Mouse (Mus musculus): ENCODE data around the gene Pebp1. TPM values are rescaled to one million over a fixed set of nuclear protein-coding genes. Genes with fewer than 3 reads are reported as not detected.
"Not testable (repeated sequence)": the region's sequence is repeated elsewhere in the genome, so short reads cannot be mapped to it uniquely, and the experiment has no call there.

Pebp1 gene
- 100 to 1,000 TPM; 698 to 787 TPM for total RNA-seq (2021)

DNA sequence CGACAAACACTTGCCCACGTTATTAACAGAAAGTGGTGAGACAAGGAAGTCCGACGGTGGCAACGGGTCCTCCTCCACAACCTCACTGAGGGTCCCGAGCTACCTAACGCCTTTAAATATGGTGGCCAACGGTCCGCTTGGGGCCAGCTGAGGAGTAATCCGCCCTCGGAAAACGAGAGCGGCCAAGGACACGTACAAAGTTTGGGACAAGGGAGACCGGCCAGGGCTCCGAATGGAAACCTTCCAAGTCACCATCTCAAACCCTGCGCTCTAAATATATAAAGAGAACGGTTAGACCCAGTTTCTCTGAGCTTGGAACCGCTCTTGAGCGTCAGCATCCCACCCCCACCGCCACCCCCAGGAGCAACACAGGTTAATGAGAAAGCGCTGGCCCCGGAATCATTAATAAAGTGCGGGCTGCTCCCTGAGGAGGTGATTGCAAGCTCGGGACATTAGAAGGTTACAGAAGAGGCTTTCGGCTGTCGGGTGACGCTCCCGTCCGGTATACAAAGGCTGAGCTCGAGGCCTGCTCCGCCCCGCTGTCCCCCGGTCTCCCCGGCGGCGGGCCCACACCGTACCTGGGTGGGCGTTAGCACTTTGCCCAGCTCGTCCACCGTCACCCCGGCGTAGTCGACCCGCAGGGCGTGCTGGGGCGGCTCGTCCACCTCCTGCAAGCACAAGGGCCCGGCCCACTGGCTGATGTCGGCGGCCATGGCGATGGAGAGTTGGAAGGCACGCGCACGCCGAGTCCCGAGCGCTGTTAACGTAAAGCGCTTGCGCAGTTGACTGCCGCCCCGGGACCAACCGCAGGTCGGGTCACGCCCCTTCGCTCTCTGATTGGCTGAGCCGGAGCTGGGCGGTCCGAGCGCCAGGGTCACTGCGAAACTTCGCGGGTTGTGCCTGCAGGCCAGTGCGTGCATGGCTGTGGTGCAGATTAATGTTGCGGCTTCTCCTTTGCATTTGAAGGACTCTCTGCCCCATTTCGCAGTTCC, at the start of gene Pebp1:
Gene Pebp1 (minus strand): TSS at position 795 of the 992 bp plus-strand sequence.
- DNase-seq (ENCODE audit: extremely low spot score in 1 of 2, low spot score in 1 of 2): peak; percentile 84 to 88

DNA sequence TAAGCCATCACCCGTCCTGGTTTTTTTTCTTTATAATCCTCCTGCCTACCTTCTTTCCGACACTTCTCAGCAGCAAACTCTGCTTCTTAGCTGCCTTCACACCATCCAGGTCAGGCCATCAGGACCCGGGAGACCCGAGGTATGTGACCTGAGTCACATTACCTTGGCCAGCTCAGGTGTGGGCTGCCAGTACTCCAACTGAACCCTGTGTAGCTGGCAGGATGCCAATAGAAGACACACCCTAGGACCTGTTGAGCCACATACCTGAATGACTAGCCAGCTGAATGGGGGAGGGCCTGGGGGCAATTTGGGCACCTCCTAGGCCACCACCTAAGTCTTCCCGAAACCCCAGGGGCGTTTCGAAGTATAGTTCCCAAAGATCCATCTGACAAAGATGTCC, 43.0 kb upstream of the Pebp1 start:
- no peak for DNase-seq (ENCODE audit: extremely low spot score in 1 of 2, low spot score in 1 of 2)

DNA sequence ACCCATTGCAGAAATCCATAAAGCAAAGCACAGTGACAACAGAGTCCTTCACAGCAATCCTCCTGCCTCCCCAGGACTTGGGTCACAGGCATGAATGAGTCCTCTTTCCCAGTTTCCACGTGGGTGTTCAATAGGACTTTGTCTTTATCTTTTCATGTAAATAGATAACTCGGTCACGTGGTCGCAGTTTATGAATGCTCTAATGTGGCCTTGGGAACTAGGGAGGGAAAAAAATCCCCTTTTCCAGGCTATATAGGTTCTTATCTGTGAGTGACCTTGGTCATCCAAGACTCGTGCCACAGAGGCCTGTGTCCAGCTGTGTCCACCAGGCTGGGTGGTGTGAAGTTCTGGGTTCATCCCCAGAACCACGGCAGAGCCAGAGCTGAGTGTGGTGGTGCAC, 39.0 kb upstream of the Pebp1 start:
- no peak for DNase-seq (ENCODE audit: extremely low spot score in 1 of 2, low spot score in 1 of 2)

DNA sequence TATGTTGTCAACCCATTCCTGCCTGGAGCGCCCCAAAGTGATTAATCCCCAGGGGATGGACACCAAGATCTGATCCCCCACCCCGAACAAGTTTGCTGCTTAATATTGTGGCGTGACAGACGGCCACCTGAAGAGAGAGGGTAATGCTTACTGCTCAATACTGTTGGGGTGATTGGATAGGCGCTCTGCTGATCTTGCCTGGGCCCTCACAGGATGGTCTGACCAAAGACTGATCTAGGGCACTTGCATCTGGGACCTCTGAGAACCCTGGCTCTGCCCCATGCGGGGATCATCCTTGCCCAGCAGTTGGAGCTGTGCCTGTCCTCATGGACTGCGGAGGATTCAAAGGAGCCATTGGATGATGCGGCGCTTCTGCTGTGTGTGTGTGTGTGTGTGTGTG, 36.3 kb upstream of the Pebp1 start:
- no peak for DNase-seq (ENCODE audit: extremely low spot score in 1 of 2, low spot score in 1 of 2)

DNA sequence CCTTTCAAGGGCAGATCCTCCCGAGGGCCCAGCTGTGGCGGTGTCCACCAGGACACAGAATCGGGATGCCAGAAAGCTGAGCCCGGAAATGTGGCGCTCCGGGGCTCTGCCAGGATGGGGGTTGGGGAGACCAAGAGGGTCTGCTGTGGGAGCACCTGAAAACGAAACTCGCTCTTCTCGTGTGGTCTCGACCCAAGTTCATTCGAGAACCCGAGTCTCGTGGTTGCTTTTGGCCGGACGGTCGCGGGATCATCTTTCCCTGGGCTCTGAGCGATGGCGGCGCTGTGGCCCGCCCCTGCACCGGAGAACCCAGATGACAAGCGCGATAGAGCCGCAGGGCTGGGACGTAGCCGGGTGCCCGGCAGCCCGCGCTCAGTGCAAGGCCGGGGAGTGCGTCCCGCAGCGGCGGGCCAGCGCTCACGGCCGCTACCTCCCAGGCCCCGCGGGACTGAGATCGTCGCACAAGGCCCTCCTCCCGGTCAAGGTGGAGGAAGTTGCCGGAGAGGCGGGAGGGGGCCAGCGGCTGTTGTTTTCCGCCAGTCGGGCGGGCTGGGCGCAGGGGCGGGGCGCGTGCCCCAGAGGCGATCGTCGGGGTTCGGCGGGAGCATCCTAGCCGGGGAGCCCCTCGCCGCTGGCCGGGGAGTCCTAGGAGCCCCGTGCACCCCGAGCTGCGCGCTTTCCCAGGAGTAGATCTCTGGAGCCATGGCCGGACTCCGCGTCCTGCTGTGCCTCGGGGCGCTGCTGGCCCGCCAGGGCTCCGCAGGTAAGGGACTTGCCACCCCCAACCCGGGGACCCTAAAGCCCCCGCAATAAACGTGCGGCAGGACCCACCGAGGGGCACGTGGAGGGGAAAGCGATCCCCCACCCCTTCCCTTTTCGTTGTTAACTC, 31.6 kb upstream of the Pebp1 start, which contains the start of gene Vsig10:
Gene Vsig10 (plus strand): TSS at position 343 of the 889 bp plus-strand sequence.
- peak; percentile 18 to 22 for DNase-seq (ENCODE audit: extremely low spot score in 1 of 2, low spot score in 1 of 2)

DNA sequence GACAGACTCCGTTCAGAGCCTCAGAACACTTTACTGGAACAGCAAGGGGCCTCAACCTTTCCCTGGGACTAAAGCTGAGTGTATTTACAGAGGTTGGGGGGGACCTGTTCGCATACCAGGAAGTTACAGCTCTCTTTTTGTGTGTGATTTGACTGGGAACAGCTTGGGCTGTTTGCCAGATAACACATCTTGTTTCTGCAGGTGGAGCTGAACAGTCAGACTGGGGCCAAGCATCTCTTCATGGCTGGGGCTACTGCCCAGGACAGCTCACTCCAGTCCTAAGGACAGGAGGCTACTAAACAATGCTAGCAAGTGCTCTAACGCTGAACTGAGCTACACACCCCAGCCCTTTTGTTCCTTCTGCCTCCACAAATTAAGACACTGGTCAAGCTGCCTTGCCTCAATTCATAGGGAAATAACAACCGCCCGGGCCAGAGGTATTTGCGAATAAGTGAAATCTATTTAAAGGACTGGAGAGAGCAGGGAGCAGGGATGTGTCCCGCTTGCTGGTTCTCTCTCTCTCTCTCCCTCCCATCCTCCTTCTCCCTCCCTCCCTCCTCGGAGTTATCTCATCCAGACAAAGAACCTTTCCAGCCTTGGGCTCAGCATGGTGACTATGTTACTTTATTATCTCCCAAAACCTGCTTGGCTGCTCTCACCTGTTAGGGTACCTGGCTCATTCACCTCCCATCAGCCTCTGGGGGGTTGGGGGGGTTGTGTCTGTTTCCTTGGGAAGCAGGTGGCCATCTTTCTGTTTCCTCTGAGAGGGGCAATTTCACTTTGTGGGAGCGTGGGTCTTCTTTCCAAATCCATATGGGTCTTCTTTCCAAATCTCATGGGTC, 27.4 kb upstream of the Pebp1 start:
- DNase-seq (ENCODE audit: extremely low spot score in 1 of 2, low spot score in 1 of 2): no peak

DNA sequence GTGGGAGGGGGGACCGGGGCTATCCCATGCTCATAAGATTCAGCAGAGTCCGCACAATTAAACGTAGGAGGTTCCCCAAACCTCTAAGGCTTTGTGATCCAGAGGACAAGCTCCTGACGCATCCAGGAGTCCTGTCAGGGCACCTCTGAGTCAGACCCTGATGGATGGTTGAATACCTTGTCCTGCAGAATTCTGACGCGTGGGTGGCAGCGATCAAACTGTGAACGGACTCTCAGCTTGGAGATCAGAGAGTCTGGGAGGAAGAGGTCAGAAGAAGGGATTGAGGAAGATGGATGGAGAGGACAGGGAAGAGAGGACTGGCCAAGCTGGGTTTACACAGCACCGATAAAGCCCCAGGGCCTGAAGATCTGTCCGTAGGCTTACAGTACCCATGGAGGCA, 26.5 kb upstream of the Pebp1 start:
- DNase-seq (ENCODE audit: extremely low spot score in 1 of 2, low spot score in 1 of 2): no peak

DNA sequence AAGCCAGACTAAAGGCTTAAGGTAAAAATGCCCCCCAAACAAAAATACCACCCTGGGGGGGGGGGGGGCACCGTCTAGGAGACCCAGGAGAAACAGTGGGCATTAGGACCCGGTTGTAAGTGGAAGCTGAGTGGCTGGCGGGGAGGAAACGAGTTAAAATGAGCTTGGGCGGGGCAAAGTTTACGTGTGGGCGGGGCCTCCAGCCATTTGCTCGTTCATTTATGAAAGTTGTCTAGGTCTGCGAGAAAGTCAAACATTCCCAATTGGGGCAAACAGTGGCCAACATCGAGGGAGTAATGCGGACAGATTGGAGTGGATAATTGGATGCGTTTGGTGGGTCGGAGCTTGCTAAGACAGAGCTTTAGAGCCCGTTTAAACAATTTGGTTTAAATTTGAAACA, 26.0 kb upstream of the Pebp1 start:
- no peak for DNase-seq (ENCODE audit: extremely low spot score in 1 of 2, low spot score in 1 of 2)

DNA sequence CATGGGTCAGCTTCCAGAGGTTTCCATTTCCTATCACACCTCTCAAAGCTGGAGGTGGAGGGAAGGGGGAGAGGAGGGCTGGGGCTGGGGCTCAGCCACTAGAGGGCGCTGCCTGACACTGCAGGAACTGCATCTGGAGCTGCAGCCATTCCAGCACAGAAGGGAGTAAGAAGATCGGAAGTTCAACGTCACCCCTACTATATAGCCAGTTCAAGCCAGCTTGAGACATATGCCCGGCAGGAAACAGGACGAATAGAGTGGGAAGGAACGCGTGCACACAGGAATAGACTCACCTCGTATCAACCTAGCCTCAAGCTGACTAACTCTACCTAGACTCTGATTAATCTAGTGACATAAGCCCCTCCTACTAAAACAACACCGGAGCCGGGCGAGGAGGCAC, 20.3 kb upstream of the Pebp1 start:
- DNase-seq (ENCODE audit: extremely low spot score in 1 of 2, low spot score in 1 of 2): peak; percentile 35 to 69

DNA sequence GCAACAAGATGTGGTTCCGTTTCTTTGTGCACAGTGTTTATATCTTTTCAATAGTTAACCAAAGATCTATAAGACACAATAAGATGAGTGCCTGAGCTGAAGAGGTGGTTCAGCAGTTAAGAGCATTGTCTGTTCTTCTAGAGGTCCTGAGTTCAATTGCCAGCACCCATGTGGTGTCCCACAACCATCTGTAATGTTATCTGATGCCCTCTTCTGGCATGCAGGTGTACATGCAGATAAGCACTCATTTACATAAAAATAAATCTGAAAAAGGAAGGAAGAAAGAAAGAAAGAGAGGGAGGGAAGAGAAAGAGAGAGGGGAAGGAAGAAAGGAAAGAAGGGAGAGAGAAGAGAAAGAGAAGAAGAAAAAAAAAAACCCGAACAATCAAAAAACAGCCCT, 19.4 kb upstream of the Pebp1 start:
- DNase-seq (ENCODE audit: extremely low spot score in 1 of 2, low spot score in 1 of 2): no peak

DNA sequence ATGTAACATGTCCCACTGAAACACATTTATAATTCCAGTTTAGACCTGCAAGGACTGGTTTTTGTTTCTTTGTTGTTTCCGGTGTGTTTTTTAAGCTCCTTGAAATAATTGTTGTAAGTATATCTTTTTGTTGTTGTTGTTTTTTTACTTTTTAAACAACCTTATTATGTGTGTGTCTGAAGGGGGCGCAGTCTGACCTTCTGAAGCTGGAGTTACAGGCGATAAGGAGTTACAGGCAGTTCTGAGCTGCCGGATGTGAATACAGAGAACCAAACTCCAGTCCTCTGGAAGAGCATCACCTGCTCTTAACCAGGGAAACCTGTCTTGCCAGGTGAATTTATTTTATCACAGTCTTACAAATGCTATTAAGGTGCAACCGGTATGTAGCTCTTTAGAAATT, 18.3 kb upstream of the Pebp1 start:
- DNase-seq (ENCODE audit: extremely low spot score in 1 of 2, low spot score in 1 of 2): no peak

DNA sequence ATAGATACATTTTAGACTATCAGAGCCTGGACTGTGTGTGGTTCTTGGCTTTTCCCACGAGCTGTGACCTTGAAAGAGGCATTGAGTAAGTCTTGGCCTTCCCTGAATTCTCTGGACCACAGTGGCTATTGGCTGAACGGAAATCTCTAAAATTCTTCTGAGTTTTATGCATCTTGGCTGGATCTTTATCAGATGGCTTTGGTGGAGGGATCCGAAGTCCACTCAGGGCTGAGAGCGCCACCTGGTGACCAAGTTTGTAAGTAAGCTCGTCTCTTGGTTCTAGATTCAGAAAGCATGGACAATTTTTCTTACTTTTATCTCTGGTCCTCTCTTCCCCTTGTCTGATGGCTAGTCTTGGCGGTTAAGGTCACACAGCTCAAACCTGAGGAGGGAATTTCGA, 17.5 kb upstream of the Pebp1 start:
- DNase-seq (ENCODE audit: extremely low spot score in 1 of 2, low spot score in 1 of 2): peak; percentile 56 to 89

DNA sequence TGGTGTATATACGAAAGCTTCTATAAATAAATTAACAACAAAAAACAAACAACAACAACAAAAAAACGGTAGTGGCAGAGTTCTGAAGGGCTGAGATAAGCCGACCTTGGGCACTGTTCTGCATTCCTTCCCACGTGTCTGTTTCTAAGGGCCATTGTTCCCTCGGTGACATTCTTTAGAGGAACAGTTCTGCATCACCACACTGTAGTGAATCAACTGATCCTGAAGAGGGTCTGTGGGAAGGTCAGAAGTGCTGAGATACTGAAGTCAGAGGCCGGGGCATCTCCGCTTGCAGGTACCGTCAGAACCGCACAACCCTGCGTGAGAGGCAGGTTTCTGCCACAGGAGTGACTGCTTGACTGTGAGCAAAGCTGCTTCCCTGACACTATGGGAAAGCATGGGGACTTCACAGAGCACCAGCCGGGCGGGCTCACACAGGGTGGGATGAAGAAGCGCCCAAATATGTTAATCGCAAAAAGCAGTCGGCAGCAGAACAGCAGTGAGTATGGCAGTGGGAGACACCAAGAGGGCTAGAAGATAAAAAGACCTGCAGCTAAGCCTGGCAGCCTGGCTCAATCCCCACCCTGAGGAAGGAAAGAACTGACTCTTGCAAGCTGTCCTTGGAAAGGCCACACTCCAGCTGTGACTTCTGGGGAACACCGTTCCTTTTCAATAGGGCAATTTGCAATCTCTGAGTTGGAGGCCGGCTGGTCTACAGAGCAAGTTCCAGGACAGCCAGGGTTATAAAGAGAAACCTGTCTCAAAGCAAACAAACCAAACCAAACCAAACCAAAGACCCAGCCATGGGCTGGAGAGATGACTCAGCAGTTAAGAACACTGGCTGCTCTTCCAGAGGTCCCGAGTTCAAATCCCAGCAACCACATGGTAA, 16.5 kb upstream of the Pebp1 start:
- DNase-seq (ENCODE audit: extremely low spot score in 1 of 2, low spot score in 1 of 2): no peak

DNA sequence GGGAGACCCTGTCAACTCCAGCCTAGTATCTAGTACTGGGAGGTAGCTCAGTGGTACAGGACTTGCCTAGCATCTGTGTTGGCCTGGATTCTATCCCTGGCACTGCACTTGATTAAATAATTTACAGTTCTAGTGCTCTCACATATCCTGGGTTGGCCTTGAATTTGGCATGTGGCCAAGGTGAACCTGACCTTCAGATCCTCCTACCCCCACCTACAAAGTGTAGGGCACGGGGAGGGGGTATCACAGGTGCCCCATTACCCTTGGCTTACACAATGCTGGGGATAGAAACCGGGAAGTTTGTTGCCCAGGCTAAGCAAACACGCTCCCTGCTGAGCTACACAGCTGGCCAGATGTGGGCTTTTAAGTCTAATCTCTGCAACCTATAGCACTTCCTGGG, 15.5 kb upstream of the Pebp1 start:
- no peak for DNase-seq (ENCODE audit: extremely low spot score in 1 of 2, low spot score in 1 of 2)

DNA sequence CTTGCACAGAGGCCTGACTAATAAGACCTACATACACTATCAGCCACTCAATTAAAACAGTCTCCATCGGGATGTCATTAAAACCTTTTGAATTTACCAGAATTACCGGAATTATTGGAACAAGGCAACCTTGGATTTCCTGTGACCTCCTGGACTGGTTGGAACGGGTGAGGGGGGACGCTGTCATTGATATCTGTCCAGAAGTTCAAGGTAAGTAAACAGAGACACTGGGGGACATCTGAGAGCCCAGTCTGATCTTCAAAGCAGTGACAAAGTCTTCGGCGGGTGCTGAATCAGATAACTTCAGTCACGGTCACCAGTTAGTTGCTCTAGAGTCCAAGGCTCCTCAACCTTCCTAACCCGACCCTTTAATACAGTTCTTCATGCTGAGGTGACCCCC, 7.6 kb upstream of the Pebp1 start:
- DNase-seq (ENCODE audit: extremely low spot score in 1 of 2, low spot score in 1 of 2): no peak

DNA sequence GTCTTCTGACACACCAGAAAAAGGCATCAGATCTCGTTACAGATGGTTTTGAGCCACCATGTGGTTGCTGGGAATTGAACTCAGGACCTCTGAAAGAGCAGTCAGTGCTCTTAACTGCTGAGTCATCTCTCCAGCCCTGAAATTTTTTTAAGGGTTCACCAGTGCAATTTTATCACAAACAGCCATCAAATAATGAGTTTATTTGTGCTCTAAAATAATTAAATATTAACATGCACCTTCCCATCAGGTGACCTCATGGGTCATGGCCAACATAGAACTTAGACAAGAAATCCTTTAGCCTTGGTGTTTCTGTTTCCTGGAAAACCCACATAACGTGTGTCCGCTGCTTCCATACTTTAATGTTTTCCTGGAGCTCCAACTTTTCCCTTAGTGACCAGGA, 6.4 kb upstream of the Pebp1 start:
- not testable (repeated sequence) for DNase-seq (ENCODE audit: extremely low spot score in 1 of 2, low spot score in 1 of 2)

DNA sequence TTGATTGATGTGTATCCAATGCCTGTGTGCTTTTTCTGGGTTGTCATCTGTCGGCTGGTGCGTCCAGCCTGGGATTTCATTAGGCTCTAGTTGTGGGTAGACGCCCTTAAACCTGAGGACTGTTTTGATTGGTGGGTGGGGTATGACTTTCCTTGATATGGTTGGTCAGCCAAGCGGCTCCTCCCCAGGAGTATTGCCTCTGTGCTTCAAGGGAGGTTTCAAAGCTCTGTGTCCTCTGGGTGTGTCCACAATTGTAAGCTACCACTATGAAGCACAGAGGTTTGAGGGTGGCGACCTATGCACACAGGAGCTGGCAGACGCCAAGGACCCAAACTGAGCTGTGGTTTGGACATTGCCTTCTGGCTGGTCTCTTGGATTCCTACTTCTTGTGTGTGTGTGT, 5.1 kb upstream of the Pebp1 start:
- DNase-seq (ENCODE audit: extremely low spot score in 1 of 2, low spot score in 1 of 2): no peak

DNA sequence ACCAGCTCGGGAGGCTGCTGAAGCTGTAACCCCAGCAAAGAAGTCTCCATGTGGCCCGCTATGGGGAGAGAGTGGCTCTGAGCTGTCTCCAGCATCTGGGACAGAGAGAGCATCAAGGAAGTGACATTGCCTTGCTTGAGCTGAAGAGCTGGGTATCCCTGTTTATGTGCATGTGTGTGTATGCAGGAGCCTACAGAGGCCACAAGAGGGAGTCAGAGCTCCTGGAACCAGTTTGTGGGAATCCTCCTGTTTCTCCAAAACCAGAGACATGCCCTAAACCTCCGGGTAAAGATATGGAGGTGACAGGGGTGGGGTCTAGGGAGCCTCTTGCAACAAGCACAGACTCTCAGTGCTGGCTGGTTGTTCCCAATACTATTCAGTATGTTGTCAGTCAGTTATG, 3.9 kb upstream of the Pebp1 start:
- DNase-seq (ENCODE audit: extremely low spot score in 1 of 2, low spot score in 1 of 2): no peak

DNA sequence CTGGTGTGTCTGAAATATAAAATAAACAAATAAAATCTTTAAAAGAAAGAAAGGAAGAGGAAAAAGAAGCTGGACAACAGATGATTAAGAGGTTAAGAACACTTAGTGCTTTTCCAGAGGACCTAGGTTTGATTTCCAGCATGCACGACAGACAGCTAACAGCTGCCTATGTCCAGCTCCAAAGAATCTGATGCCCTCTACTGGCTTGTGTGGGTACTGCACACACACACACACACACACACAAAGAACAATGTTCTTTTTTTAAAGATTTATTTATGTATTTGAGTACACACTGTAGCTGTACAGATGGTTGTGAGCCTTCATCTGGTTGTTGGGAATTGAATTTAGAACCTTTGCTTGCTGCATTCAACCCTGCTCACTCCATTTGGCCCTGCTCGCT, 2.7 kb upstream of the Pebp1 start:
- DNase-seq (ENCODE audit: extremely low spot score in 1 of 2, low spot score in 1 of 2): no peak
